Mouse (Mus musculus) hindbrain, postnatal 0 days (tissue): ENCODE data around the gene Rab17. TPM values are rescaled to one million over a fixed set of nuclear protein-coding genes. Genes with fewer than 3 reads are reported as not detected.

Experiments used
- ATAC-seq: fragments of 200-750 bp; cut with Nextera tagmentation; 2 replicates; pipeline ENCODE4 v1.8.0; 2017; ENCODE audit warnings: mild to moderate bottlenecking, moderate TSS enrichment, moderate library complexity
- DNase-seq: peaks from one replicate; pipeline ENCODE4 v3.0.0-alpha.2; 2015; ENCODE audit warnings: low spot score
- H3K27ac ChIP-seq: fragments of 300-500 bp; sonication (generic); 2 replicates; pipeline ENCODE4 v1.5.1; 2014; ENCODE audit warnings: mild to moderate bottlenecking
- H3K27me3 ChIP-seq: fragments of 300-500 bp; sonication (generic); 2 replicates; pipeline ENCODE4 v1.6.1; 2014; ENCODE audit warnings: low read length, mixed read lengths; ENCODE audit not compliant: insufficient read depth
- H3K36me3 ChIP-seq: fragments of 300-500 bp; sonication (generic); 2 replicates; pipeline ENCODE4 v1.6.1; 2014; ENCODE audit warnings: low read length, mixed read lengths; ENCODE audit not compliant: insufficient read depth
- H3K4me1 ChIP-seq: fragments of 300-500 bp; sonication (generic); 2 replicates; pipeline ENCODE4 v1.6.1; 2014; ENCODE audit warnings: antibody characterized with exemption, low read length, mixed read lengths; ENCODE audit not compliant: insufficient read depth
- H3K4me2 ChIP-seq: fragments of 300-500 bp; sonication (generic); 2 replicates; pipeline ENCODE4 v1.6.1; 2014; ENCODE audit warnings: low read depth, mild to moderate bottlenecking, low read length, moderate library complexity, mixed read lengths
- H3K4me3 ChIP-seq: fragments of 300-500 bp; sonication (generic); 2 replicates; pipeline ENCODE4 v1.5.1; 2014; ENCODE audit warnings: low read length
- H3K9ac ChIP-seq: fragments of 300-500 bp; sonication (generic); replicated peaks from 2 replicates; pipeline ENCODE4 v1.6.1; 2014; ENCODE audit warnings: mild to moderate bottlenecking, low read length, moderate library complexity, mixed read lengths
- H3K9me3 ChIP-seq: fragments of 300-500 bp; sonication (generic); 2 replicates; pipeline ENCODE4 v1.6.1; 2016; ENCODE audit warnings: low read length, mixed read lengths
- CTCF ChIP-seq: IDR thresholded peaks from 2 replicates; pipeline ENCODE4 v1.5.1; 2016; ENCODE audit warnings: antibody characterized with exemption, control low read depth, low read depth
- WGBS: fragments of 180-500 bp; shearing (Covaris S2); extraction: QIAGEN DNeasy Blood & Tissue Kit; methylation state at CpG from one replicate; pipeline ENCODE4 v1.1.7; 2014; 5-methylcytosine and 5-hydroxymethylcytosine counted together
- polyA plus RNA-seq: library from polyadenylated mRNA; unstranded; fragments of >200 nt; fragmentation: Nextera tagmentation; extraction: Ambion mirVana; gene quantifications from 2 replicates; pipeline ENCODE4 v1.2.1, GENCODE M21; 2015
- total RNA-seq: library from RNA; depleted of rRNA; stranded (reverse); fragments of >200 nt; gene quantifications from 2 replicates; pipeline ENCODE4 v1.2.3, GENCODE M21; 2014

Gene Rab17
- total and polyA plus RNA-seq, 2 experiments from 2014 or later: not detected

- no peaks in the 10 kb centered on the region for H3K27me3 ChIP-seq
- H3K4me1 ChIP-seq: 0 out of 2 replicates have a peak, but pooled peaks cover 9% of the 10 kb centered on the region
- H3K27ac ChIP-seq: no peak overlapping the region
- DNase-seq: no peak
- ATAC-seq: no peak
- no peak overlapping the region for H3K4me2 ChIP-seq
- no peak for TF ChIP-seq CTCF
- no peaks in the 10 kb centered on the region for H3K36me3 ChIP-seq
- no peak overlapping the region for H3K4me3 ChIP-seq
- WGBS: 75% methylated on average over 4 of the region's 4 CpGs
- no peak overlapping the region for H3K9ac ChIP-seq
- H3K9me3 ChIP-seq: no peaks in the 10 kb centered on the region
Measured at GRCm38 (mm10) chr1:90997136-90997535, 27.7 kb upstream of the Rab17 start.

GRCm38 (mm10) chr1:90995916-90996315 is 26.5 kb upstream of the Rab17 start:
- Histone ChIP-seq H3K4me1 (0 out of 2 replicates have a peak, but pooled peaks cover 9% of the 10 kb centered on the region), H3K4me2 (no peak overlapping the region), H3K36me3 (no peaks in the 10 kb centered on the region), H3K4me3 (no peak overlapping the region), H3K27me3 (no peaks in the 10 kb centered on the region), H3K9me3 (no peaks in the 10 kb centered on the region), H3K9ac (no peak overlapping the region), H3K27ac (no peak overlapping the region)
- no peak for TF ChIP-seq CTCF
- DNase-seq (no peak), ATAC-seq (no peak)
- 92% methylated on average over 1 of the region's 1 CpGs for WGBS

GRCm38 (mm10) chr1:90981346-90981745 is 11.9 kb upstream of the Rab17 start:
- 69% methylated on average over 3 of the region's 3 CpGs for WGBS
- H3K4me3 ChIP-seq: no peak overlapping the region
- no peaks in the 10 kb centered on the region for H3K9me3 ChIP-seq
- no peaks in the 10 kb centered on the region for H3K27me3 ChIP-seq
- no peak overlapping the region for H3K4me2 ChIP-seq
- no peaks in the 10 kb centered on the region for H3K36me3 ChIP-seq
- no peak for TF ChIP-seq CTCF
- H3K9ac ChIP-seq: no peak overlapping the region
- no peak overlapping the region for H3K27ac ChIP-seq
- ATAC-seq: no peak
- no peak for DNase-seq
- H3K4me1 ChIP-seq: no peaks in the 10 kb centered on the region

GRCm38 (mm10) chr1:90980638-90981330 is 11.3 kb upstream of the Rab17 start:
- DNase-seq: no peak
- no peaks in the 10 kb centered on the region for H3K9me3 ChIP-seq
- no peaks in the 10 kb centered on the region for H3K4me1 ChIP-seq
- no peak overlapping the region for H3K27ac ChIP-seq
- no peaks in the 10 kb centered on the region for H3K36me3 ChIP-seq
- no peak overlapping the region for H3K9ac ChIP-seq
- ATAC-seq: no peak
- 76% methylated on average over 10 of the region's 10 CpGs for WGBS
- no peak overlapping the region for H3K4me3 ChIP-seq
- no peak for TF ChIP-seq CTCF
- H3K27me3 ChIP-seq: no peaks in the 10 kb centered on the region
- no peak overlapping the region for H3K4me2 ChIP-seq

- Histone ChIP-seq H3K36me3 (no peaks in the 10 kb centered on the region), H3K27me3 (no peaks in the 10 kb centered on the region), H3K9me3 (no peaks in the 10 kb centered on the region), H3K27ac (no peak overlapping the region; the same call in 1 of the 2 replicates), H3K9ac (no peak overlapping the region), H3K4me2 (no peak overlapping the region), H3K4me3 (no peak overlapping the region), H3K4me1 (peaks cover 13% of the 10 kb centered on the region; the same call in 1 of the 2 replicates)
- TF ChIP-seq CTCF: no peak
- no peak for ATAC-seq
- 51% methylated on average over 4 of the region's 4 CpGs for WGBS
- peak; percentile 30 for DNase-seq
Measured at GRCm38 (mm10) chr1:90975960-90976359, 6.5 kb upstream of the Rab17 start.

- Histone ChIP-seq H3K4me3 (no peak overlapping the region), H3K4me1 (peaks cover 13% of the 10 kb centered on the region; the same call in 1 of the 2 replicates), H3K27ac (peak overlapping the region; percentile 20; the same call in 1 of the 2 replicates), H3K9me3 (no peaks in the 10 kb centered on the region), H3K36me3 (no peaks in the 10 kb centered on the region), H3K27me3 (no peaks in the 10 kb centered on the region), H3K4me2 (peak overlapping the region; percentile 35), H3K9ac (no peak overlapping the region)
- DNase-seq (peak; percentile 80), ATAC-seq (peak; percentile 90)
- 6% methylated on average over 12 of the region's 12 CpGs for WGBS
- peak; percentile 8; the same call in 1 of the 2 replicates for TF ChIP-seq CTCF
Measured at GRCm38 (mm10) chr1:90974906-90975649, 5.6 kb upstream of the Rab17 start.
